Mouse (Mus musculus): ENCODE results near the gene Nol6.
"Not testable (repeated sequence)": the region's sequence is repeated elsewhere in the genome, so short reads cannot be mapped to it uniquely, and the experiment has no call there.

Nol6 gene

DNA sequence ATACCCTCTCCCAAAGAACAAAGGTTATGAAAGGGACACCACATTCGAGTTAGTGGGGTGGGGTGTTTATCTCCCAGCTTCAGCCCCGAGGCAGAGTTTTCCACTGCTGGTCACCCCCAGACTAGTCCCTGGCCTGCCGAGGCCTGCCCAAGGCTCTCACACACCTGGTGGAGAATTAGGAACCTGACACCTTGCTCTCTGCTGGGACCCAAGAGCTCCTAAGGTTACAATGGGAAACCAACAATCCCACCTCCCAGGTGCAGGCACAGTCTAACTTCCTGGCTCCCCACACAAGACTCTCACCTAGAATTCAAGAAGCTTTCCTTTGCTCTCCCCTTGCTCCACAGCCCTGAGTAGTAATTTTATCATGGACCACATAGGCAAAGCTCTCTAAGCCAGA, 7.4 kb downstream of the Nol6 start:
- no peak for DNase-seq

DNA sequence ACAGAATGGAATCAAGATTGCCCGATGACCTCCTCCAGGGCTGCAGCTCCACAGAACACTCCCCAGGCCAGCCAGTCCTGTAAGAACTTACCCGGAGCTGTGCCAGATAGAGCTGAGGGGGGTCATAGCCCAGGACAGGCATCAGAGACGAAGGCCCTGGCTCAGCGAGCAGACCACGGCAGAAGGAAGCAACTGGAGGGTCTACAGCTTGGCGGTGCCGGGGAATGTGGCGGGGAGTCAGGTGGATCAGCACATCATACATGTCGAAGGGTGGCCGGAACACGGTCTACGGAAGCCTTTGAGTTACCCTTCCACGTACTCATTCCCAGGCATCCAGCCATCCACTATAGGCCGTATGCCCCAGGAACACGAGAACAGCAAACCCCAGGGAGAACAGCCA, 8.5 kb downstream of the Nol6 start:
- no peak for DNase-seq

DNA sequence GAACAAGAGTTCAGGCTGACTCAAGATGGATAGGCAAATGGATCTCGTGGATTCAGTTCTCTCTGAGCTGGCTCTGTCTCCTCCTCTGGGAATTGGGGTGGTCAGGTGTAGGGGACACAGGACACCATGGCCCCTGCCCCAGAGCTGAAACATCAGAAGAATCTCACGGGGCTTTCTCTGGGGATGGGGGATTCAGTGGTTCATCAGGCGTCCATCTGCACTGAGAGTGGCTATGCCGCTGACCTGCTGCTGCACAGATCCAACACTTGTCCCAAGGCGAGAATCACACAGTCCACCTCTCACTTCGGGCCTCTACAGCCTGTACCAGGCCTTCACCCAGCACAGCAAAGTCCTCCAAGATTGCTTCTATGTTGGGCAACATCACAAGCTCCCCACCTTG, 9.2 kb downstream of the Nol6 start:
- no peak for DNase-seq

DNA sequence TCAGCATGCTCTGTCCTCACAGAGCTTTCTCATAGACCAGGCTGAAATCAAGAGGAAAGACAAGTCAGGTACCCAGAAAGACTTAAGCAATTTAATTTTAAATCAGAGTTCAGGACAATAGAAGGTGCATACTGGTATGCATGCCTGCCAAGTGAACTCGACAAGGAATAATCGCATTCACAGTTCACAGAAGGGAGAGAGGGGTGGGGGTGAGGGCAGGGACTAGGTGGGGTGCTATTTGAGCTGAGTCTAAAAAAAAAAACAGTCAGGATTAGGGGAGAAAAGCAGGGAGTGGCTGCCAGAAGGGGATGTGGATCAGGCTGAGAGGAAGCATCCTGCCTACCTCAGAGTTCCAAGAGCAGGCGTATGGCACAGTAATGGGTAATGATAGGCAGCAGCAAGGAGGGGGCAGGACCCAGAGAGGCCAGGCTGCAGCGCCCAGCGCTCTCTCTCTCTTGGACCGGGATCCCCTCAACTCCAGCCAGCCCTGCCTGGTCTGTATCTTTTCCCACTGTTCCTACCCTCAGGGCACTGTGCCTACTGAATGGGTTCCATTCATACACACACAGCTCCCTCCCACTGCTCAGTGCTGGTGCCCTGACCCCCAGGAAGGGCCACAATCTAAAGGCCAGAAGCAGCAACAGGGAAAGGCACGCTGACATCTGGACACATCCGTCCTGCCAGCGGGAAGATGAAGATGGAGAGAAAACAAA, 9.7 kb downstream of the Nol6 start:
- DNase-seq, result no peak

DNA sequence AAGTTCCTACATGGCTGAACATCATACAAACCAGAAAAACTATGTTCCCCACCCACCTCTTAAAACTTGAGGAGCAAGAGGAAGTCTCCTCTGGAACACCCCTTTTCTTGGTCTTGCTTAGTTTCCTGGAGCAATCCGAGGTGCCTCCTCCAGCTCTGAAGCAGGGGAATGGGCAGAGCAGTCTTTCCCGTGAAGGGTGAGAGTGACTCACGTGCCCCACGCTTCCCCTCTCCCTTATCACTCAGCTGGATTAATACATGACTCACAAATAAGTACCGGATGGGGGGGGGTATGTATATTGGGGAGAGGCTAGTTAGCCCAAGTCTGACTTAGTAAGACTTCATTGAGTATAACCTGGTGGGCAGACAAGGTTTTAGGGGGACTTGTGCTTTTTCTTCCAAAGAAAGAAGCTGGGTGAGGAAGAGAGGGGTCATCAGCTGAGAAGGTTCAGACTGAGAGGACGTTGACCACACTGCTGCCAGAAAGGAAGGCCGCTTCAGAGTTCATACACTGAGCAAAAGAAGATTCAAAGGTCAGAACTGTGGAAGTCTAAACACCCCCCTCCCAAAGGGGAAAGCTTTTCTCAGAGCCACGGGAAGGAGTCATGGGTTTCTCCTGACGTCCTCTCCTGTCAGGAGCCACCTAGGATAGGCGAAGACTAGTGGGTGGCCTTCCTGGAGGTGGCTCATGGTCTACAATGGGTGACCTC, 15.4 kb downstream of the Nol6 start:
- no peak for DNase-seq

DNA sequence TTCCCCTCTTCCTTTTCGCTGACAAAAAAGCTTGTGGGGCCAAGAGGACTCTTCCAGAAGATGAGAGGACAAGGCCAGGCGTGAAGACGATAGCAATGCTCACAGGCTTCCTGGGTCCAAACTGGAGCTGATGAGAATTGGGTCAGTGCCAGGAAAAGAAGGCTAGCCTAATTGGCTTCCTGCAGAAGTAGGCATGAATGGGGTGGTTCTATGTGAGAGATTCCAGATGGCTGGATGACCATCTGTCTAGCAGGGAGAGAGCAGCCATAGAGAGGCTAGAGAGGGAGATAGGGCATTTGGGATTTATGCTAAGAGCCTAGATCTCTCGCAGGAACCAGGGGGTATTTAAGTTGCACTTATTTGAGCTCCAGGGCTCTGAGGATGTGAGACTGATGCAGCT, 16.8 kb downstream of the Nol6 start:
- DNase-seq, result no peak

DNA sequence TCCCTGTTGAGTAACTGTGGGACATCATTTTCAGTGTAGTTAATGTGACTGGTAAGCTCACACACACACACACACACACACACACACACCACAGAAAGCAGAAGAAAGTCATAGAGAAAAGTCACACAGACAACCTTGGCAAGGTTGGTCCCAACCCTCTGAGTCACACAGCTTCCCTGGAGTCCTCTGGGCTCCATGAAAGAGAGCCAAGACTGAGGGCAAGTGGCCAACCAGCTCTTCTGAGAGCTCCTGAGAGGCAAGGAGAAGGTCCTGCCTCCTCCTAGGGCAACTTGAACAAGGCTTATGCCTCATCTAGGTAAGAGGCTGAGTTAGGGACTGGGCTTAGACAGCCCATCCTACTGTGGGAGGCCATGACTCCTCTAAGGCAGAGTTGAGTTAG, 21.4 kb downstream of the Nol6 start:
- DNase-seq, result no peak

DNA sequence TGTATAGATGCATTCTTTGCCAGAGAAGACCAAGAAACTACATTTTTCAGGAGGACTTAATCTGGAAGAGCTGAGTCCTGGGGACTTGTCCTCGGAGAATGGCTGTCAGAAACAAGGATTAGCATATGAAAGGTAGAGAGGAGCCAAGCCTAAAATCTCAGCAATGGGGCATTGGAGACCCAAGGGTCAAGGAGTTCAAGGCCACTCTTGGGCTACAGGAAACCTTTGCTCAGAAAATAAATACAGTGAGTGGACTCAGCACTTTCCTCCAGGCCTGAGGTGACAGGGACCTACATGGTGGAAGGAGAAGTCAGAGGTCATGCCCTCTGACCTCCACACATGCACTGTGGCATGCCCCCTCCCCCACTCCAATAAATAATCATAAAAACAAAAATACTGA, 23.3 kb downstream of the Nol6 start:
- DNase-seq, result no peak

DNA sequence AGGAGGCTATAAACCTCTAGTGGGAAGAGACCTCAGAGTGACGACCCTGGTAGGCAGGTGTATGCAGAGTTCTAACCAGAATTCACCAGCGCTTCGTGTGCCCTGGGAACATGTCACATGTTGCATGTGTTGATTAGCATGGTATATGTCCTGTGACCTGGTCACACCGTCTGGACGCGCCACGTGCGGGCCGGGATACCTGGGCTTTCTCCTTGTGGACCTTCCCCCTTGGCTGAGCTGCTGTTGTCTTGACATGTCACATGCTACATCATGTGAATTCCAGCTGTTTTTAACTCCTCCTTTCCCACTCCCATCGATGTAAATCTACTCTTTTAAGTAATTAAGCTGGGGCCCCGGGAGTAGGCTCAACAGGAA, 25.7 kb downstream of the Nol6 start:
- DNase-seq, result no peak

DNA sequence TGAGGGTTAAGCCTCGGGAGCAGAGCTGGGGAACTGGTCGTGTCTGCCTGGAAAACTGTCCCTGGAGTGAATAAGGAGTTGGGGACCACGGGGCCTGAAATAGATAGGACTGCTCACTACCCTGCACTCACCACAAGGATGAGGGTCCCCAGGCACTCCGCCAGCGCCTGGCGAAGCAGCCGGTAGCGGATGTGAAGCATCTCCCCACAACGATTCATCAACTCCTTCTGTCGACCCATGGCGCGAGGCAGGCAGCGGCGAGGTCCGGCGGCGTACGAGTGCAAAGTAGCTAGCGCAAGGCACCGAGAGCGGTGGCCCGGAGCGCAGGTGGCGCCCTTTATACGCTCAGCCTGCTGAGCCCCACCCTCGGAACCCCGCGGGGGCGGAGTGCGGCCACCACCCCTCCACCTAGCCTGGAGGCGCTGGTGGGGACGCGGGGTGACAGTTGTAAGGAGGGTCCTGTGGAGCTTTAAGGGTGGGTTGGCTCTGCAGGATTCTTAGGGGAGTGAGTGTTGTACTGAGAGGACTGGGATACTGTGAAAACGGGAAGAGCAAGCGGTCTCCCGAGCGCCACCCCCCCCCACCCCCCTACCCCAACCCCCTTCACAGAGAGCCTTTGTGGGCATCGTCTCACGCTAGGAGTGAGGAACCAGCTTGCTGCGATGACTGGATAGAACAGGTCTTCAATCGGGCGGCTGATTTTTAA, 26.2 kb downstream of the Nol6 start, which contains the start of gene Aqp3:
Gene Aqp3 (minus strand): TSS at position 313 of the 706 bp plus-strand sequence.
- DNase-seq, result no peak

DNA sequence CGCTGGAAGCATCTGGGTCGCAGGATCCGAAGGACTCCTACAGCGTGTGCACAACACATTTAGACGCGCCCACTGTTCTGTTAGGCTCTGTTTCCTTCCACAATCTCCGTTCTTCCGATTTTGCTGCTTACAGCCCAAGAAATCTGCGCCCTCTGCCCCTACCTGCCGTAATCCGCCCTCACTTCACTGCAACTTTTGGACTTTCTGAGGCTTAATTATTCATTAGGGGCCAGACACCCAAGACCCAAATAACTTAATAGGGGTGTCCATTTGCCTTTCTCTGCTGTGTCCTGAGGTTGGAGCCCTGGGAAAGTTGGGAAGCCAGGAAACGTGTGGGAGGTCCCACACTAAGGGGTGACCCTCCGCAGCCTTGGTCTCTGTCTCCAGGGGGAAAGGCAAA, 26.9 kb downstream of the Nol6 start:
- DNase-seq, result no peak

DNA sequence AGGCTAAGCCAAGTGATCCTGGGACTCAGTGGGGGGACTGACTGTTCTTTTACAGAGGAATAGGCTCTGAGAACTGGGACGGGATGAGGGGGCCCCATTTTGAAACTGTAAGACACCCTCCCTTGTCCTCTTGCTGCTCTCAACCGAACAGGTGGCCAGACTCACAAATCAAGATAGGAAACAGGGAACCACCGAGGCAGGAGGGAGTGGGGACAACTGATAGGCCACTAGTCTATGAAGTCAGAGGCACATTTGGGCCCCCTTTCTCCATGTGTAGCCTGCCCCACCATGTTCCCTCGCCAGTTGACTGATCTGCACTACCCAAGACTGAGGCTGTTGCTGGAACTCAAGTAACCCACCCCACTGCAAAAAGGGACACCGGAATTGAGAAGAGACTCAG, 27.5 kb downstream of the Nol6 start:
- DNase-seq, result no peak

DNA sequence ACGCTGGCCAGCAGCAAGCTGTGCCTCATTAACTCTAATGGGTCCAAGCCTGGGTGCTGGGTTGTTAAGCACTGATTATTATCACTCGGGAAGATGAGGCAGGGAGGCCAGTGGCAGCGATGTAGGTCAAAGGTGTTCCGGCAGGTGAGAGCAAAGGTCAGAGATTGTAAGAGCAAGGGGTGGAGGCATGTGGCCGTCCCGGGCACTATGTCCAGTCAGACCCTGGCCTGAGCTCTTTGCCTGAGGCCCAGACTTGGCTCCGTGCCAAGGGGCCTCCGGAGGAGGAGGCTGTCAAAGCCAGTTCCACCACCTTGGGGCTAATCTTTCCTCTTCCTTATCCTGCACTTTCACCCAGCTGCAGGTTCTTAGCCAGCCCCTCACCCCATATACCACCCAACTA, 28.1 kb downstream of the Nol6 start:
- no peak for DNase-seq

DNA sequence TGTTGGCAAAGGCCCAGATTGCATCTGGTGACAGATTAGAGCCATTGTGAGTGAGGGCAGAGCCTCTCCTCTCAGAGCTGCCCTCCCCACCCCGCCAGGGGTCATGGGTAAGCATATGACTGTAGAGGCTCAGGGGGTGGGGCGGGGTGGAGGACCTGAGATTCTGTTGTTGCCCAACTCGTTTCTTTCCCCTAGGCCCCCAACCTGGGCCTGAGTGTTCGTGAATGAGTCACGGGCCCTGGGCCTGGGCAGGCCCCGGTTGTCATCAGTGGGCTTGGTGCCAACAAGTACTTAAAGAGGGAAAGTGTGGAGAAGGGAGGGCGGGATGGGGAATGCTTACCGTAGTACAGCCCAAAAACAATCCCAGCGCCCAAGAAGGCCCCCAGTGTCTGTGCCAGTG, 29.9 kb downstream of the Nol6 start:
- no peak for DNase-seq

DNA sequence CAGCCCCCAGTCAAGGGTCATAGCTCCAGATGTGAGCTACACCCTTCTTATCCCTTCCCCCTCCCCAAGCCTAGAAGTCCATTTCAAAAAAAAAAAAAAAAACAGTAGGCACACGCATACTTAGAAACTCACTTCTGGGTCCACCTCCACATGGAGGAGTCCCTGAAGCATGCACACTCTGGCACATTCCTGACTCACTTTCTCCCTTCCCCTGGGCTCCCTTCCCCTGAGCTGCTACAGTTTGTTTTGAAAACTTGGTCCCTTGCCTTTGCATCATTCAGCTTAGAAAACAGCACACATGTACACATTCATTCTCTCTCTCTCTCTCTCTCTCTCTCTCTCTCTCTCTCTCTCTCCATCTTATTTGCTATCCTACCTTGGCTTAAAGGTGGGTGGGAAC, 31.3 kb downstream of the Nol6 start:
- DNase-seq, result no peak

DNA sequence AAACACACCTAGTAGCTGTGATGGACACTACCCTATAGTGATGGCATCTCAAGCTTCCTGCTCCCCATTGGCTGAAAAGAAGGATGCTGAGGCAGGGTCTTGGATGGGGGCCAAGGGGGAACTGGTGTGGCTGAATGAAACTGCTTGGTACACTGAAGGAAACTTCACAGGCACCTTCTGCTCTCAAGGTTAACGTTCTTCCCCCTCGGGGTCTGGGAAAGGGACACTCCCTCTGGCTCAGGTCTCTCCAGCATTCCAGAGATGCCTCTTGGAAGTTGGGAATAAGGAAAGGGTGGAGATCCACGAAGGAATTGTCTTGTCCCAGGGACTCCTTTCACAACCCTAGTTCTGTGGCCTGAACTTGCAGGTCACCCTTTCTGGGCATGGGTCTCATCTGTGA, 32.9 kb downstream of the Nol6 start:
- no peak for DNase-seq

DNA sequence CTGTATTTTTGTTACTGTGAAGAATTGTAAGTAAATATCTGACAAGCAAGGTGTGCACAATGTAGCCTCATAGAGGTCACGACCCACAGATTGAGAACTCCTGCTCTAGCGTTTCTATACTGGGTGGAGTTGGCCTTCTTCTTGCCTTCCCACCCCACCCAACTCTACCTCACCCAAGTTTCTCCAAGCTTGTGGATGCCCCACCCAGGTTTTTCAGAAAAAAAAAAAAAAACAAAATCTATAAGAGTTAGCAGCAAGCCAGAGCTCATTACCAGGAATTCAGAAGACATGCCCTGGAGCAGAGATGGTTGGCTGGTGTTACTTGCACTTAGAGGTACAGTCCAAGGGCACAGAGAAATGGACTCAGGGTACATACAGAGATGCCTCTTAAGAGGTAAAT, 34.5 kb downstream of the Nol6 start:
- DNase-seq, result no peak

DNA sequence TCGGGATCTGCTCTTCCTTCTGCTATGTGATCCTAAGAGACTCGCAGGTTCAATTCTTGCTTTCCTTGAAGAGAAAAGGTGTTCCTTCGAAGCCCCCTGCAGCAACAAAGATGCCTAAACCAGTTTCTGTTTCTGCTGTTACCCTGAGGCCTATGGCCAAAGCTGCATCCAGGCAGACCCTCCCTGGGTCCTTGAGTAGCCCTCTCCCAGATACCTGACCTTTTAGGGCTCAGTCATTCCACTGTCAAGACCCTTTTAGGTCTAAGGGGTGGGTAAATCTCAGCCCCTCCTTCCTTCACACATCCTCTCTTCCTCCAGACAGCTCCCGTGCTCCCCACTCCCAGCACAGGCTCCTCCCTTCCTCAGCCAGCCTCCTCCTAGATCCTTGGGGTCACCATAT, 35.1 kb downstream of the Nol6 start:
- no peak for DNase-seq

DNA sequence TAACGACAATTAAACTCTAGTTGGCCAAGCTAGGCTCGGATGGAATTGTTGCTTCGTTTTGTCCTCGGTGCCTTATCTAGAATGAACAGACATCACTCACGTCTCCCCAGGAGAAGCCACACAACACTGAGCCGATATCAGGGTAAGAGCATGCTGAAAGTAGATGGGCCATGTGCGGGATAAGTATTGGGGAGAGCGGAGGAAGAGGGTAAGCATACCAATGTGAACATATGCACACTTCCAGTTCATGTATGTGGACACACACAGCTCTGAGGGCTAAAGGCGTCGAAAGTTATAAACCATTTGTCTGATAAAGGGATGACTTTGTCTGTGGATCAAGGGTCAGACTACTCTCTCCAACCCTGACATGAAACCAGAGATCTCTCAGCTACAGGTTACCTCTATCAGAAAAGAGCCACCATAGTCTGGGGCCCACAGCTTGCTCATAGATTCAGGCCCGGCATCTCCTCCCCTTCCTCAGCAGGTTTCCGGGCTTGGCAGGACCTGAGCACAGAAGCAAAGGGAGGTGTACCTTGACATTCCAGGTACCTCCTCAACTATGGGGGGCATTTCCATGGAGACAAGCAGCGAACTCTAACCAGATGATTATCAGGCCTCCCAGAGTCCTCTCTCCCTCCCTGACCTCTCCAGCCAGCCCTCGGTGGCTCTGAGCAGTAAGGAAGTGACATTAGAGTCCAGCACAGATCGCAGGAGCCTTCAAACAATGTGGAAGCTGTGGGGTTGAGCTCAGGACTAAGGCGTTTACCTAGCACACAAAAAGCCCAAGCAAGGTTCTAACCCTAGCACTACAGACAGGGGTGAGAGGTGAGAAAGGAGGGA, 36.6 kb downstream of the Nol6 start:
- no peak for DNase-seq

DNA sequence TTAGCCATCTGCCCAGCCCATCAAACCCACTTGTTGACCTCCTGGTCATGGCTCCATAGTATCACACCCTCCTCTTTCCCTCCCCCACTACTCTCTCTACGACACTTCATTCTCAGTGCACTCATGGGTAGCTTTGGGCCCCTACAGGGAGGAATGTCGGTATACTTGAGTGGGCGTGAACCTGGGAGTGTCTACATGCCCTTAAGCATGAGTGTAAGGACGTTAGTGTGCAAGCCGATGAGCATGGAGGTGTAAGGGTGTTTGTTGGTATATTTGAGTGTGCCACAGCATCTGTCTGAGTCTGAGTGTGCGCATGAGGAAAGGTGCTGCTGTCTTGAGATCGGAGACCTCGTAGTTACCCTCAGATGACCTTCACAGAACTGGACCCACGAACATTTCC, 37.3 kb downstream of the Nol6 start:
- DNase-seq, result no peak

DNA sequence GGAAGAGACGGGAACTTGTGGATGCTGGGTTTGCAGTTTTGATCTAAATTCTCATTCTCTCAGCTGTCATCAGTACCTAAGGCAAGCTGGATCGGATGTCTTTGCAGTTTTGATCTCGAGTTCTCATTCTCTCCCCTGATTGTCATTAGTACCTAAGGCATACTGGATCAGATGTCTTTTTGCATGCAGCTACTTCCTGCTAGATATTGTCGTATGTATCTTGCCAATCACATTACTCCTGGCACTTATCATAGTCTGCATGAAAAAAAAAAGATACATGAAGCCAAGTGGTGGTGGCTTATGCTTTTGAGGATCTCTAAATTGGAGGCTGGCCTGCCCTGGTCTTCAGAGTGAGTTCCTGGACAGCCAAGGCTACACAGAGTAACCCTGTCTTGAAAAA, 39.4 kb downstream of the Nol6 start:
- no peak for DNase-seq

DNA sequence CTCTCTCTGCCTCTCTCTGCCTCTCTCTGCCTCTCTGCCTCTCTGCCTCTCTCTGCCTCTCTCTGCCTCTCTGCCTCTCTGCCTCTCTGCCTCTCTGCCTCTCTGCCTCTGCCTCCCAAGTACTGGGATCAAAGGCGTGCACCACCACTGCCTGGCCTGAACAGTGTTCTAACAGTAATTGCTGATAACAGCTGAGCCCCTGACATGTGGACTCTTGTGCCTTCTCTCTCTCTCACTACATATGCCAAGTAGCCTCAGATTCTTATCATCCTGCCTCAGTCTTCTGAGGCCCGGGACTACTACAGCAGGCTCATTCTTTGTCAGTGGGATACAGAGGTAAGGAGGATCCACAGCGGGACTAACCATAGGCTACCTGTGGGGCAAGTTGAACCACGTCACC, 41.5 kb downstream of the Nol6 start:
- not testable (repeated sequence) for DNase-seq

DNA sequence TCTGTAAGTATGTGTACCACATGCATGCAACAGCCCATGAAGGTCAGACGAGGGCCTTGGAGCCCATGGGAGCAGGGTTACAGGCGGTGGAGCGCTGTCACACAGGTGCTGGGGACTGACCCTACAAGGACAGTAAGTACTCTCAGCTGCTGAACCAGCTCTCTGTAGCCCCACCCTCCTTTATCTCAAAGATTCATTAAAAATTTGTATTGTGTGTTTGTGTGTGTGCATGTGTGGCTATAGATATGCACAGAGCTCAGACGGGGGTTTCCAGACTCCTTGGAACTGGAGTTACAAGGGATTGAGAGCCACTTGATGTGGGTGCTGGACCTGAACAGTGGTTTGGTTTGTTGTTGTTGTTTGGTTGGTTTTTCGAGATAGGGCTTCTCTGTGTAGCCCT, 42.5 kb downstream of the Nol6 start:
- DNase-seq, result no peak

Measured in heart, adult 11 months (tissue).